In the genomic region with DNA sequence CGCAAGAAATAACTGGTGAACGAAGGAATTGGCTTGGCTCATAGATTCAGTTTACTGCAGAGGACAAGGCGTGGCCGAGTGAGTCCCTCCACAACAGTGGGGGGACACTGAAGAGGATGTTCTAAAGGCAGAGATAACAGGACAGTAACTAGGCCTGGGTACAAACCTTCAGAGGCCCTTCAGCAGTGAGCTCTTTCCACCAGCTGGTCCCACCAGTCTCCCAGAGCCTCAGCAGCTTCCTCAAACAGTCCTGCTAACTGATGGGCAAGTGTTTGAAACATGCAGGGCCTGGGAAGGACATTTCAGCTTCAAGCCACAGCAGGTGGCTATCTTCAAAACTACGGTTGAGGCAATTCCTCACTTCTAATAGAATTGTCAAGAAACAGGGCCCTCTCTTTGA, we compare ENCODE assay signal across 22 mouse cellular contexts.
DNase-seq lines count a peak whose midpoint lies in the region; ATAC-seq and TF ChIP-seq lines count a peak whose summit lies in the region.
"Had no signal": no experiment of that assay in that cellular context is flagged by ENCODE, and none has a peak within 500 bp of the region (broad histone marks: within the 10 kb centered on the region; RNA-seq: fewer than 3 reads in every experiment).

No protein-coding gene starts in this region.

- TF ChIP-seq EP300 in MEL (IDR thresholded peaks at IDR 0.05; ENCODE audit: low read depth in 1 of 2, low read length in 2 of 2) = no peak

- TF ChIP-seq RAD21 in MEL (IDR thresholded peaks at IDR 0.05; ENCODE audit: low read depth, low read length) = no peak

- H3K9ac ChIP-seq in heart, embryonic 12.5 days = no peak overlapping the region
- no peak overlapping the region for H3K9ac ChIP-seq in MEL (ENCODE audit: control insufficient read depth, low read depth, low read length, poor library complexity, severe bottlenecking)
- H3K9ac ChIP-seq: forebrain, embryonic 13.5 days; forebrain, postnatal 0 days; heart, embryonic 15.5 days; hindbrain, embryonic 15.5 days had no signal

- TF ChIP-seq POLR2A in MEL (IDR thresholded peaks at IDR 0.05; ENCODE audit: control insufficient read depth in 1 of 2, insufficient read depth in 1 of 2, low read depth in 1 of 2, low read length in 2 of 2, poor library complexity in 1 of 2) = no peak

- no peak overlapping the region for H3K27ac ChIP-seq in heart, embryonic 12.5 days (ENCODE audit: poor library complexity, severe bottlenecking)
- H3K27ac ChIP-seq in MEL (ENCODE audit: control insufficient read depth, low read depth, low read length) = no peak overlapping the region
- H3K27ac ChIP-seq: embryonic facial prominence, embryonic 10.5 days; forebrain, embryonic 13.5 days; heart, embryonic 15.5 days; hindbrain, embryonic 15.5 days had no signal

- DNase-seq in heart, adult 11 months = peak; percentile 93
- no peak for DNase-seq in heart, postnatal 25 days (ENCODE audit: low spot score)
- peak; percentile 20 to 22 for DNase-seq in heart, postnatal 10 days
- peak; percentile 14 for DNase-seq in MEL (ENCODE audit: low read depth, low spot score)
- peak; percentile 9 for DNase-seq in lung, postnatal 36 days
- no peak for DNase-seq in kidney, postnatal 10 days
- no peak for DNase-seq in ovary, postnatal 10 days (ENCODE audit: low spot score)
- DNase-seq: adrenal gland, postnatal 14 days; B cell, adult 2 months; cerebellum, adult 11-12 months; cerebellum, adult 9-11 months; cerebellum, postnatal 36 days; forebrain, postnatal 0 days; gastrocnemius, postnatal 14 days had no signal

- intact Hi-C loops in heart, postnatal 25 days (cut with DNase I) = no loop called here
- intact Hi-C loops in heart, postnatal 10 days (cut with DNase I) = no loop called here

- no peak for TF ChIP-seq CTCF in MEL (IDR thresholded peaks at IDR 0.05 in 2 of 3, conservative IDR thresholded peaks at IDR 0.05 in 1 of 3; ENCODE audit: control insufficient read depth in 1 of 3, insufficient read depth in 1 of 3, low read depth in 2 of 3, low read length in 3 of 3, poor library complexity in 1 of 3, severe bottlenecking in 1 of 3)

- no peaks in the 10 kb centered on the region for H3K9me3 ChIP-seq in heart, embryonic 12.5 days (replicated peaks)
- H3K9me3 ChIP-seq in MEL (replicated peaks; ENCODE audit: insufficient read depth, low read length) = no peaks in the 10 kb centered on the region
- H3K9me3 ChIP-seq: embryonic facial prominence, embryonic 10.5 days; forebrain, embryonic 13.5 days; G1E; heart, embryonic 15.5 days; hindbrain, embryonic 15.5 days had no signal

- no peaks in the 10 kb centered on the region for H3K36me3 ChIP-seq in heart, embryonic 12.5 days
- H3K36me3 ChIP-seq in MEL (ENCODE audit: control insufficient read depth in 1 of 2, insufficient read depth in 2 of 2, low read length in 2 of 2) = no peaks in the 10 kb centered on the region
- H3K36me3 ChIP-seq: embryonic facial prominence, embryonic 10.5 days; G1E; heart, embryonic 15.5 days; hindbrain, embryonic 15.5 days had no signal

- WGBS in heart, embryonic 12.5 days = 56% methylated on average over 5 of the region's 5 CpGs

- ATAC-seq in heart, embryonic 12.5 days (ENCODE audit: insufficient number of reproducible peaks, low FRiP score) = no peak
- ATAC-seq: CD4-positive, CD25-positive, alpha-beta regulatory T cell, adult 4 months; forebrain, embryonic 13.5 days; forebrain, postnatal 0 days; intestine, embryonic 16.5 days had no signal

- H3K4me3 ChIP-seq in heart, embryonic 12.5 days = no peak overlapping the region
- H3K4me3 ChIP-seq in MEL (ENCODE audit: control insufficient read depth in 1 of 2, insufficient read depth in 1 of 2, low read depth in 2 of 2, low read length in 2 of 2) = no peak overlapping the region
- H3K4me3 ChIP-seq: embryonic facial prominence, embryonic 10.5 days; forebrain, embryonic 13.5 days; heart, embryonic 15.5 days; hindbrain, embryonic 15.5 days had no signal

- H3K4me2 ChIP-seq in heart, embryonic 12.5 days = no peak overlapping the region
- H3K4me2 ChIP-seq: forebrain, embryonic 13.5 days; heart, embryonic 15.5 days; hindbrain, embryonic 15.5 days had no signal

- H3K79me2 ChIP-seq in MEL (ENCODE audit: control insufficient read depth, insufficient read depth, low read length, poor library complexity) = no peaks in the 10 kb centered on the region

- H3K27me3 ChIP-seq in heart, embryonic 12.5 days (replicated peaks) = no peaks in the 10 kb centered on the region
- no peaks in the 10 kb centered on the region; a peak in 1 of 4 replicates for H3K27me3 ChIP-seq in MEL (ENCODE audit: control insufficient read depth in 1 of 2, insufficient read depth in 2 of 2, low read length in 2 of 2)
- H3K27me3 ChIP-seq: forebrain, embryonic 13.5 days; heart, embryonic 15.5 days; hindbrain, embryonic 15.5 days had no signal

- H3K4me1 ChIP-seq in heart, embryonic 12.5 days (replicated peaks) = no peaks in the 10 kb centered on the region
- no peaks in the 10 kb centered on the region for H3K4me1 ChIP-seq in MEL (ENCODE audit: control insufficient read depth in 1 of 2, insufficient read depth in 2 of 2, low read length in 2 of 2)
- H3K4me1 ChIP-seq: embryonic facial prominence, embryonic 10.5 days; forebrain, embryonic 13.5 days; heart, embryonic 15.5 days; hindbrain, embryonic 15.5 days had no signal

TF ChIP-seq in MEL, 35 proteins besides CTCF, POLR2A, EP300 and RAD21:
- no peak for TF ChIP-seq MAZ (IDR thresholded peaks at IDR 0.05; ENCODE audit: low read depth, low read length)
- no peak for TF ChIP-seq UBTF (IDR thresholded peaks at IDR 0.05; ENCODE audit: borderline replicate concordance, insufficient read depth, low read depth, low read length)
- TF ChIP-seq ELF1 (IDR thresholded peaks at IDR 0.05; ENCODE audit: low read depth, low read length) = no peak
- no peak for TF ChIP-seq CHD2 (IDR thresholded peaks at IDR 0.05; ENCODE audit: low read length)
- TF ChIP-seq NELFE (IDR thresholded peaks at IDR 0.05; ENCODE audit: low read depth, low read length) = no peak
- TF ChIP-seq BHLHE40 (IDR thresholded peaks at IDR 0.05; ENCODE audit: borderline replicate concordance, low read depth, low read length) = no peak
- no peak for TF ChIP-seq MAFK (IDR thresholded peaks at IDR 0.05; ENCODE audit: borderline replicate concordance, low read depth, low read length)
- TF ChIP-seq JUND (IDR thresholded peaks at IDR 0.05; ENCODE audit: low read depth, low read length) = no peak
- TF ChIP-seq MYB (IDR thresholded peaks at IDR 0.05; ENCODE audit: low read depth, low read length) = no peak
- TF ChIP-seq POLR2AphosphoS2 (IDR thresholded peaks at IDR 0.05; ENCODE audit: low read length) = no peak
- no peak for TF ChIP-seq ZKSCAN1 (IDR thresholded peaks at IDR 0.05; ENCODE audit: low read depth, low read length)
- TF ChIP-seq ZNF384 (IDR thresholded peaks at IDR 0.05; ENCODE audit: low read depth, low read length) = no peak
TF ChIP-seq in MEL: peak in this region for 0.

Comparison
In these comparisons a context has a peak if more than half of its experiments do, and no peak if none do; other contexts are left out.
1. DNase-seq: peak in heart, adult 11 months (single experiment), heart, postnatal 10 days (2 of 2), MEL (single experiment) and lung, postnatal 36 days (single experiment); none in heart, postnatal 25 days (single experiment), kidney, postnatal 10 days (single experiment) and ovary, postnatal 10 days (single experiment).